Mouse (Mus musculus) lung, embryonic 16.5 days (tissue): ENCODE measurements around the gene Thap12. TPM values are rescaled to one million over a fixed set of nuclear protein-coding genes. Genes with fewer than 3 reads are reported as not detected.

Source experiments
- ATAC-seq: fragments of 200-750 bp; cut with Nextera tagmentation; 2 replicates; pipeline ENCODE4 v1.8.0; 2017; ENCODE audit warnings: low read depth, mild to moderate bottlenecking, moderate library complexity
- H3K27ac ChIP-seq: fragments of 300-500 bp; sonication (generic); 2 replicates; pipeline ENCODE4 v1.5.1; 2014; ENCODE audit warnings: mild to moderate bottlenecking, control low read depth, low read length
- H3K27me3 ChIP-seq: fragments of 300-500 bp; sonication (generic); 2 replicates; pipeline ENCODE4 v1.6.1; 2014; ENCODE audit warnings: low read depth, low read length, mixed read lengths; ENCODE audit not compliant: control insufficient read depth, insufficient read depth
- H3K36me3 ChIP-seq: fragments of 300-500 bp; sonication (generic); 2 replicates; pipeline ENCODE4 v1.6.1; 2014; ENCODE audit warnings: low read length; ENCODE audit not compliant: control insufficient read depth, insufficient read depth
- H3K4me1 ChIP-seq: fragments of 300-500 bp; sonication (generic); replicated peaks from 2 replicates; pipeline ENCODE4 v1.6.1; 2014; ENCODE audit warnings: low read length, mixed read lengths; ENCODE audit not compliant: control insufficient read depth, insufficient read depth
- H3K4me2 ChIP-seq: fragments of 300-500 bp; sonication (generic); 2 replicates; pipeline ENCODE4 v1.6.1; 2014; ENCODE audit warnings: low read depth, low read length, control low read depth
- H3K4me3 ChIP-seq: fragments of 300-500 bp; sonication (generic); 2 replicates; pipeline ENCODE4 v1.5.1; 2014; ENCODE audit warnings: mild to moderate bottlenecking, low read length, control low read depth
- H3K9ac ChIP-seq: fragments of 300-500 bp; sonication (generic); 2 replicates; pipeline ENCODE4 v1.6.1; 2014; ENCODE audit warnings: low read length, control low read depth
- H3K9me3 ChIP-seq: fragments of 300-500 bp; sonication (generic); 2 replicates; pipeline ENCODE4 v1.6.1; 2016; ENCODE audit warnings: low read length; ENCODE audit not compliant: control insufficient read depth
- WGBS: fragments of 180-500 bp; shearing (Covaris S2); extraction: QIAGEN DNeasy Blood & Tissue Kit; methylation state at CpG from one replicate; pipeline ENCODE4 v1.1.7; 2014; 5-methylcytosine and 5-hydroxymethylcytosine counted together
- polyA plus RNA-seq: library from polyadenylated mRNA; unstranded; fragments of >200 nt; fragmentation: Nextera tagmentation; extraction: Ambion mirVana; gene quantifications from 2 replicates; pipeline ENCODE4 v1.2.1, GENCODE M21; 2015

Thap12 gene
- polyA plus RNA-seq, 1 experiment from 2014 or later: 45.1 TPM

DNA sequence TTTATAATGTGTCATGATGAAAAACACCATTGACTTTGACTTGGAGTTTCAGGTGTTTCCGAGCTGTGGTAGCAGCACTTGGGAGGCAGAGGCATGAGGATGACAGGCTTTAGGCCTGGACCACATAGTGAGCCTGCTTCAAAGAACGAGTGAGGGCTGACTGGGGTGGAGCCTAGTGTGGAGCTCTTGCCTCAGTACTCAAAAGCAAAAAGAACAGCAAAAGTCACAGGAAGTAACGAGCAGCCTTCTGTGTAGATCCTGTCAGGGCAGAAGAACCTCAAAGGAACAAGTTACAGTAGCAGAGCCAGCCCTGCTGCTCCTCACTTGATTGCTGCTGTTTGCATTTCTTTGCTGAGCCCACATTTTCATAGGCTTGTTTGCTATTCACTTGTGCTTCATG is 14.5 kb downstream of the Thap12 start:
- H3K36me3 ChIP-seq: peaks cover 23% of the 10 kb centered on the region
- H3K4me1 ChIP-seq: peaks cover 2% of the 10 kb centered on the region; the same call in 1 of the 2 replicates
- no peak overlapping the region for H3K27ac ChIP-seq
- no peaks in the 10 kb centered on the region for H3K9me3 ChIP-seq
- H3K27me3 ChIP-seq: no peaks in the 10 kb centered on the region
- H3K4me2 ChIP-seq: no peak overlapping the region
- 66% methylated on average over 3 of the region's 3 CpGs for WGBS
- H3K9ac ChIP-seq: no peak overlapping the region
- H3K4me3 ChIP-seq: no peak overlapping the region
- no peak for ATAC-seq

DNA sequence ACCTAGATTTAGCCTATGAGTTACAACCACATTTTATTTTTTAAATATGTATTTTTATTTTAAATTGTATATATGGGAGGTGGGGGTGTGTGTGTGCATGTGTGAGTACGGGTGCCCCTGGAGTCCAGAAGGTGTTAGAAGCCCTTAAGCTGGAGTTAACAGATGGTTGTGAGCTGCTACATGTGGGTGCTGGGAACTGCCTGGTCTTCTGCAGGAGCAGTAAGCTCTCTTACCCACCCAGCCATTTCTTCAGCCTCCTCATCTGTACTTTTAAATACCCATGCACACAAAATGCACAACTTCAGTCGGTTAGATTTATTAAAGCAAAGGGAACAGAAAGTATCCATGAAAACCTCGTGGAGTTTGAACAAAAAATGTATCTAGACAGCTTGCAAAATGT is 16.9 kb downstream of the Thap12 start:
- Histone ChIP-seq H3K9me3 (no peaks in the 10 kb centered on the region), H3K4me2 (no peak overlapping the region), H3K4me3 (no peak overlapping the region), H3K9ac (no peak overlapping the region), H3K36me3 (peaks cover 21% of the 10 kb centered on the region), H3K27me3 (no peaks in the 10 kb centered on the region), H3K27ac (no peak overlapping the region), H3K4me1 (peaks cover 5% of the 10 kb centered on the region)
- no peak for ATAC-seq
- WGBS: 78% methylated on average over 3 of the region's 3 CpGs

DNA sequence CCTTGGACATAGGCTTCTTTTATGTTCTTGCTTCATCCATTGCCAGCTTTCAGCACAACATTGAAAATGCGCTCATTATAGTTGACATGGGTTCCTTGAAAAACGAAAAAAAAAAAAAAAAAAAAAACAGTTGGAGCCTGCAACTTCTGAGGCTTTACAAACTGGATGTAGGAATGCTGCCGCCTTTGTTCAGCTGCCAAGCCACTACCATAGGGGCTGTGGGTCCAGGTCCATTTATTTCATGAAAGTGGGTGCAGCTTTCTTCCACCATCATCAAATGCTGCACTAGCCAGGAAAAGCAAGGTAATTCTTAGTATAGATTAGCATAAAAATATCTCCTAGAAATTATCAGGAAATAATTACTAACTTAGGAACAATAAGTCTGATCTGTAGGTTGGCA is 17.8 kb downstream of the Thap12 start:
- H3K36me3 ChIP-seq: peaks cover 12% of the 10 kb centered on the region
- H3K9me3 ChIP-seq: no peaks in the 10 kb centered on the region
- H3K27me3 ChIP-seq: no peaks in the 10 kb centered on the region
- peaks cover 5% of the 10 kb centered on the region for H3K4me1 ChIP-seq
- no peak overlapping the region for H3K27ac ChIP-seq
- ATAC-seq: no peak
- H3K9ac ChIP-seq: no peak overlapping the region
- WGBS: 47% methylated on average over 3 of the region's 3 CpGs
- H3K4me3 ChIP-seq: no peak overlapping the region
- no peak overlapping the region for H3K4me2 ChIP-seq

DNA sequence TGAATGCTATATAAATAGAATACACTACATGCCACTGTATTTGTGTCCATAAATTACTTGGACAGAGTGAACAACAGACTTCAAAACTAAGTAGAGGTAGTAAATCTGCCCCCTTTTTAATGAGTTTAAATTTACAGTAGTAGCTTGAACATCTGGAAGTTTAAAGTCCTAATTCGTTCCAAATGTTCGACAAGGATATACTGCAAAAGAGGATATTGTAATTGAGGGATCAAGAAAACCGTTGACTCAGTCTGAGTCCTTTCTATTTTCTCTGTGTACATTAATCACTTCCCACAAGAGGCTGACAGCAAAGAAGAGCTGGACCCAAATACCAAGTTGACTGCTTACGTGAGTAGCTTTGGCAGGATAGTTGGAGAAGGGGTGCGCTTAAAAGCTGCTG is 18.3 kb downstream of the Thap12 start:
- H3K9ac ChIP-seq: no peak overlapping the region
- H3K4me3 ChIP-seq: no peak overlapping the region
- H3K4me1 ChIP-seq: peaks cover 5% of the 10 kb centered on the region
- no peak for ATAC-seq
- no peak overlapping the region for H3K4me2 ChIP-seq
- H3K27ac ChIP-seq: no peak overlapping the region
- no peaks in the 10 kb centered on the region for H3K27me3 ChIP-seq
- no peaks in the 10 kb centered on the region for H3K9me3 ChIP-seq
- peaks cover 9% of the 10 kb centered on the region for H3K36me3 ChIP-seq
- WGBS: 48% methylated on average over 5 of the region's 5 CpGs

DNA sequence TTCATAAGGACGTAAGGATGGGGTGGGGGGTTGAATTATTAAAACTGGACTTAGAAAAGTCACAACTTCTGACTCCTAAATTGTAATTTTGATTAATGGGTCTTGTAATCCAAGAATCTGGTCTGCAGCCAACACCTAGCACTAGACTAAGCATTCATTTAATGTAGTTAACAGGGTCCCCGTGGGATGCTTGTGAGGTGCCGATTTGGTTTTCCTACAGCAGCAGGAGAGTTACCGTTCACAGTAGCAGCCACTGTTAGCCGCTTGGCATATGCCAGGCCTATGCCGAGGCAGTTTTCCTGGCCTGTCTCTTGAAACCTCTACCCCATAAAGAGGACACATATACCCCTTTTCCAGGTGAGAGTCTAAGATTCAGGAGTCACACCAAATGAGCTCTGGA is 18.7 kb downstream of the Thap12 start:
- Histone ChIP-seq H3K27me3 (no peaks in the 10 kb centered on the region), H3K27ac (no peak overlapping the region), H3K9ac (no peak overlapping the region), H3K36me3 (peaks cover 5% of the 10 kb centered on the region; the same call in 1 of the 2 replicates), H3K4me3 (no peak overlapping the region), H3K4me2 (no peak overlapping the region), H3K9me3 (no peaks in the 10 kb centered on the region), H3K4me1 (peaks cover 5% of the 10 kb centered on the region)
- ATAC-seq: no peak
- WGBS: 64% methylated on average over 6 of the region's 6 CpGs

DNA sequence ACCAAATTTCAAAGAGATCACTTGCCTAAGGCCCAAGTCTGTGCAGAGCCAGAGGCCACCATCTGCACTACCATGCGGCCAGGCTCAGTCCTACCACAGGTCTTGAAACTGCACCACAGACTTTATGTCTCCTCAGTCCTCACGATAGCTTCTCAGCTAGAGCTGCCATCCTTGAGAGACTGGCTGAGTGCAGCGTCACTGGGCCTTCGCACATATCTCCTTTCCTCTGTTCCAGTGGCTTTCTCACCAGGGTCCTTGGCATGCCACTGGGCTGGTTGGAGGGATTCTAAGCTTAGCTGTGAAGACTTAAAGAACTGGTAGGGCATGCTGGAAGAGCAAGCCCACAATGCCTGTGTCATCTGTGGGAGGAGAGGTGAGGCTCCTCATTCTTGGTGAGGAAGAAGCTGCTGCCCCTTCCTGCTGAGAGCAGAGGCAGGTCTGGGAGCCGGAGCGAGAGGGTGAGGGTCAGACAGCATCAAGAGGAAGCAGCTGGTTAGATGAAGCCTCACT is 22.8 kb downstream of the Thap12 start:
- no peak overlapping the region for H3K27ac ChIP-seq
- H3K9ac ChIP-seq: no peak overlapping the region
- no peaks in the 10 kb centered on the region for H3K27me3 ChIP-seq
- H3K4me1 ChIP-seq: peaks cover 2% of the 10 kb centered on the region
- no peaks in the 10 kb centered on the region for H3K36me3 ChIP-seq
- H3K4me3 ChIP-seq: no peak overlapping the region
- no peak for ATAC-seq
- WGBS: 80% methylated on average over 6 of the region's 6 CpGs
- no peak overlapping the region for H3K4me2 ChIP-seq
- H3K9me3 ChIP-seq: no peaks in the 10 kb centered on the region

DNA sequence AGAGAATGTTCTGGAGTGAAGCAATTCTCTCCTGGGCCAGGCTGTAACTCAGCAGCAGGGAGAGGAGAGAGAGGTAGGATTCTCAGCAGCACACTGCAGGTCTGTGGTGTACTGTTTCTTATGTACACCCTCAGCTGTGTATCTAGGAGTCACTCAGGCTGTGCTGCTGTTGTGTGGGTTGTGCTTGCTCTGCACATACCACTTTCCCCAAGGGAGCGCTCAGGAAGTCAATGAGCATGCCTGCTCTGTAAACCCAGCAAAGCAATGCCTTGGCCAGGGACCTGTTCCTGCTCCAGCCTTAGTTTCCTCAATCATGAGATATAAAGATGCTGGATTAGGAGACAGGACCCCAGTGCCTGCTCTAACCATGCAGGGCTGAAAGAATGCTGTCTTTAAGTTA is 25.1 kb downstream of the Thap12 start:
- H3K36me3 ChIP-seq: no peaks in the 10 kb centered on the region
- H3K4me2 ChIP-seq: no peak overlapping the region
- no peak for ATAC-seq
- no peak overlapping the region for H3K9ac ChIP-seq
- WGBS: 65% methylated on average over 1 of the region's 1 CpGs
- no peak overlapping the region for H3K4me3 ChIP-seq
- H3K27ac ChIP-seq: no peak overlapping the region
- H3K9me3 ChIP-seq: no peaks in the 10 kb centered on the region
- H3K27me3 ChIP-seq: no peaks in the 10 kb centered on the region
- peaks cover 2% of the 10 kb centered on the region for H3K4me1 ChIP-seq

DNA sequence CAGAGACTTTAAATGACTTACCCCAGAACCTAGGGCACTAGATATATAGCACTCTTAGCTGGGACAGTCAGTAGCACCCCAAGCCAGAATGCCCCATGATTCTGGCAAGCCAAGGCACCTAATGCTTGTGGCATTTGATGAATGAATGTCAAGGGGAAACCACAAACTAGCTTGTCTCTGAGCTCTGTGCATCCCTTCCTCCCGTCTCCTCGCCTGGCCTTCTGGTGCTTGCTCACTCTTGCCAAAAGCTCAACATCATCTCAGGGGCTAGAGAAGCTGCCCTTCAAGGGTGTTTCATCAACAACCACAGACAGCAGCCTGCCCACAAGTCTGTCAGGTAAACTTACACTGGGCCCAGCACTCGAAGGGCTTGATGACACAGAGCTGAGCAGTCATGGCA is 25.6 kb downstream of the Thap12 start:
- 56% methylated on average over 3 of the region's 3 CpGs for WGBS
- no peak overlapping the region for H3K27ac ChIP-seq
- H3K4me3 ChIP-seq: no peak overlapping the region
- H3K36me3 ChIP-seq: no peaks in the 10 kb centered on the region
- ATAC-seq: no peak
- H3K4me2 ChIP-seq: no peak overlapping the region
- no peaks in the 10 kb centered on the region for H3K9me3 ChIP-seq
- no peak overlapping the region for H3K9ac ChIP-seq
- H3K27me3 ChIP-seq: no peaks in the 10 kb centered on the region
- H3K4me1 ChIP-seq: no peaks in the 10 kb centered on the region

DNA sequence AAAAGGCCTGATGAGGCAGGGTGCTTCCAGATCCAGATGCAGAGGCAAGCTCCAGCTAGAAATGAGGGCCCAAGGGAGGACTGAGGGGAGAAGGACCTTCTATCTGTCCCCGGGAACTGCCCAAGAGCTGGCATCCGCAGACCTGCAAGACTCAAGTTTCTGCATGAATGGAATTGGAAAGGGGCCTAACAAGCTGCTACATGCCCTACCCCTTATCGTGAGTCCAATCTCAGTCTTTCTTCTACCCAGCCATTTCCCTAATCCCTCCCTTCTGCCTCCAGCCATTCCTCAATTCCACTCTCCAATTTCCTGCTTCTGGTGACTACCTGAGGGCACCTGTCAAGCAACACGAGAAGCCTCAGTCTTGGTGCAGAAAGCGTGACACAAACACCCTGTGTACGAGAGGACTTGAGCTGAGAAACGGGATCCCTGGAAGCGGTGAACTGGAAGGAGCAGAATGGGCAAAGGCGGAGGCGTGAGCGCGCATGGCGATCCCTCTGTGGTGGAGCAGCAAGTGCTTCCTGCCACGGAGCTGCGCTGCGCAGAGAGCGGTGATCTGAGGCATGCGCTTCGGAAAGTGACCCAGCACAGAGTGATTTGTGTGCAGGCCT is 26.9 kb downstream of the Thap12 start:
- no peak for ATAC-seq
- no peak overlapping the region for H3K9ac ChIP-seq
- no peak overlapping the region for H3K4me3 ChIP-seq

More for the DNA sequence above, 26.9 kb downstream of the Thap12 start:
- Histone ChIP-seq H3K4me1 (peaks cover 2% of the 10 kb centered on the region; the same call in 1 of the 2 replicates), H3K27me3 (no peaks in the 10 kb centered on the region), H3K36me3 (no peaks in the 10 kb centered on the region), H3K9me3 (no peaks in the 10 kb centered on the region), H3K27ac (no peak overlapping the region), H3K4me2 (peak overlapping the region; percentile 28)
- WGBS: 32% methylated on average over 19 of the region's 19 CpGs
